ENCODE assay signal across 31 mouse cellular contexts in genomic region chr17:12710976-12711375, GRCm38 (mm10). TPM values are rescaled to one million over a fixed set of nuclear protein-coding genes. Genes with fewer than 3 reads are reported as not detected.
DNase-seq lines count a peak whose midpoint lies in the region; ATAC-seq and TF ChIP-seq lines count a peak whose summit lies in the region.
"Had no signal": no experiment of that assay in that cellular context is flagged by ENCODE, and none has a peak within 500 bp of the region (broad histone marks: within the 10 kb centered on the region; RNA-seq: fewer than 3 reads in every experiment).

No protein-coding gene starts in this region.

- no peak overlapping the region for H3K4me2 ChIP-seq in limb, embryonic 15.5 days
- H3K4me2 ChIP-seq in embryonic facial prominence, embryonic 15.5 days (replicated peaks): no peak overlapping the region
- H3K4me2 ChIP-seq: forebrain, embryonic 13.5 days; heart, embryonic 11.5 days; hindbrain, embryonic 12.5 days; hindbrain, embryonic 15.5 days had no signal

- H3K27ac ChIP-seq in heart, embryonic 10.5 days: 0 out of 2 replicates have a peak overlapping the region, but pooled peaks have one; percentile 47
- peak overlapping the region; percentile 14; the same call in 1 of the 2 replicates for H3K27ac ChIP-seq in limb, embryonic 15.5 days
- H3K27ac ChIP-seq in limb, embryonic 10.5 days: no peak overlapping the region
- peak overlapping the region; percentile 61 for H3K27ac ChIP-seq in embryonic facial prominence, embryonic 15.5 days (replicated peaks)
- H3K27ac ChIP-seq in cerebellum, adult 2 months (ENCODE audit: insufficient read depth, low read length): no peak overlapping the region
- H3K27ac ChIP-seq: forebrain, embryonic 10.5 days; forebrain, embryonic 13.5 days; gastrocnemius, adult 2 months; hindbrain, embryonic 12.5 days; hindbrain, embryonic 15.5 days had no signal

- WGBS in heart, embryonic 10.5 days: 83% methylated on average over 2 of the region's 2 CpGs
- 83% methylated on average over 2 of the region's 2 CpGs for WGBS in limb, embryonic 15.5 days
- WGBS in limb, embryonic 10.5 days: 88% methylated on average over 2 of the region's 2 CpGs
- 85% methylated on average over 2 of the region's 2 CpGs for WGBS in embryonic facial prominence, embryonic 15.5 days
- WGBS in cerebellum, adult 2 months: 100% methylated on average over 2 of the region's 2 CpGs

- no peaks in the 10 kb centered on the region for H3K9me3 ChIP-seq in heart, embryonic 10.5 days
- H3K9me3 ChIP-seq in limb, embryonic 15.5 days: no peaks in the 10 kb centered on the region
- H3K9me3 ChIP-seq in limb, embryonic 10.5 days (replicated peaks): no peaks in the 10 kb centered on the region
- no peaks in the 10 kb centered on the region for H3K9me3 ChIP-seq in embryonic facial prominence, embryonic 15.5 days (replicated peaks)
- H3K9me3 ChIP-seq: forebrain, embryonic 10.5 days; forebrain, embryonic 13.5 days; hindbrain, embryonic 12.5 days; hindbrain, embryonic 15.5 days had no signal

- H3K36me3 ChIP-seq in heart, embryonic 10.5 days: peaks cover 96% of the 10 kb centered on the region
- H3K36me3 ChIP-seq in limb, embryonic 15.5 days: peaks cover 65% of the 10 kb centered on the region
- peaks cover 98% of the 10 kb centered on the region for H3K36me3 ChIP-seq in limb, embryonic 10.5 days
- peaks cover 62% of the 10 kb centered on the region for H3K36me3 ChIP-seq in embryonic facial prominence, embryonic 15.5 days

- no peak for ATAC-seq in limb, embryonic 15.5 days (ENCODE audit: insufficient number of reproducible peaks, low FRiP score, low TSS enrichment, low read depth)
- no peak for ATAC-seq in embryonic facial prominence, embryonic 15.5 days (ENCODE audit: insufficient number of reproducible peaks, low FRiP score, low TSS enrichment, low read depth)
- ATAC-seq: CD4-positive, CD25-positive, alpha-beta regulatory T cell, adult 4 months; forebrain, embryonic 13.5 days; forebrain, embryonic 16.5 days; intestine, postnatal 0 days had no signal

- no peak for TF ChIP-seq CTCF in cerebellum, adult 2 months (IDR thresholded peaks at IDR 0.05; ENCODE audit: borderline replicate concordance, insufficient read depth, low read depth, low read length)

- DNase-seq in adrenal gland, adult 8-10 months: peak; percentile 32
- DNase-seq in adrenal gland, postnatal 4 days (ENCODE audit: low spot score in 2 of 2): no peak
- DNase-seq in heart, embryonic 10.5 days (ENCODE audit: low spot score): no peak
- no peak for DNase-seq in heart, adult 8-10 months (ENCODE audit: low spot score)
- no peak for DNase-seq in limb, embryonic 10.5 days (ENCODE audit: low spot score)
- DNase-seq in cerebellum, adult 2 months: no peak
- DNase-seq: cerebellum, adult 11 months; cerebellum, adult 8-10 months; cerebellum, postnatal 10 days; cerebellum, postnatal 36 days; embryo, embryonic 11 days; gastrocnemius, adult 2 months; gastrocnemius, postnatal 14 days; heart, adult 11 months; heart, postnatal 14 days; kidney, adult 2 months had no signal

- no peaks in the 10 kb centered on the region for H3K27me3 ChIP-seq in heart, embryonic 10.5 days (ENCODE audit: insufficient read depth, poor library complexity, severe bottlenecking)
- no peaks in the 10 kb centered on the region for H3K27me3 ChIP-seq in limb, embryonic 15.5 days
- no peaks in the 10 kb centered on the region for H3K27me3 ChIP-seq in limb, embryonic 10.5 days (ENCODE audit: low read depth, poor library complexity, severe bottlenecking)
- no peaks in the 10 kb centered on the region for H3K27me3 ChIP-seq in embryonic facial prominence, embryonic 15.5 days
- no peaks in the 10 kb centered on the region for H3K27me3 ChIP-seq in cerebellum, adult 2 months (ENCODE audit: control insufficient read depth, insufficient read depth, low read length)
- H3K27me3 ChIP-seq: forebrain, embryonic 13.5 days; hindbrain, embryonic 12.5 days; hindbrain, embryonic 15.5 days had no signal

- no peak overlapping the region for H3K9ac ChIP-seq in limb, embryonic 15.5 days
- H3K9ac ChIP-seq in embryonic facial prominence, embryonic 15.5 days: no peak overlapping the region
- H3K9ac ChIP-seq: forebrain, embryonic 13.5 days; hindbrain, embryonic 12.5 days; hindbrain, embryonic 15.5 days had no signal

- TF ChIP-seq POLR2A in cerebellum, adult 2 months (IDR thresholded peaks at IDR 0.05; ENCODE audit: borderline replicate concordance, insufficient read depth, low read length): no peak

- H3K4me3 ChIP-seq in heart, embryonic 10.5 days: no peak overlapping the region
- H3K4me3 ChIP-seq in limb, embryonic 15.5 days: no peak overlapping the region
- H3K4me3 ChIP-seq in limb, embryonic 10.5 days: no peak overlapping the region
- no peak overlapping the region for H3K4me3 ChIP-seq in embryonic facial prominence, embryonic 15.5 days (replicated peaks)
- H3K4me3 ChIP-seq in cerebellum, adult 2 months (replicated peaks; ENCODE audit: insufficient read depth, low read depth, low read length): no peak overlapping the region
- H3K4me3 ChIP-seq: forebrain, embryonic 10.5 days; forebrain, embryonic 13.5 days; gastrocnemius, adult 2 months; hindbrain, embryonic 12.5 days; hindbrain, embryonic 15.5 days had no signal

- H3K4me1 ChIP-seq in heart, embryonic 10.5 days: peaks cover 5% of the 10 kb centered on the region
- peaks cover 24% of the 10 kb centered on the region for H3K4me1 ChIP-seq in limb, embryonic 15.5 days
- peaks cover 8% of the 10 kb centered on the region; the same call in 1 of the 2 replicates for H3K4me1 ChIP-seq in limb, embryonic 10.5 days
- H3K4me1 ChIP-seq in embryonic facial prominence, embryonic 15.5 days: peaks cover 37% of the 10 kb centered on the region
- H3K4me1 ChIP-seq in cerebellum, adult 2 months (ENCODE audit: control insufficient read depth, insufficient read depth, low read length): no peaks in the 10 kb centered on the region
- H3K4me1 ChIP-seq: forebrain, embryonic 10.5 days; forebrain, embryonic 13.5 days; hindbrain, embryonic 12.5 days; hindbrain, embryonic 15.5 days had no signal

RNA-seq across cellular contexts. Expression of gene Slc22a1, which starts 35.3 kb away (rescaled TPM):
- total RNA-seq in adrenal gland, adult 8-10 months (2022): under 1 TPM in 3 of 4 experiments, not detected in 1; 0.23 to 0.37 (median 0.30) TPM
- total RNA-seq in adrenal gland, postnatal 4 days (2021): 10 to 100 TPM in 1 of 2 experiments, 1 to 10 TPM in 1; 4.5 to 17.4 TPM
- polyA plus RNA-seq in heart, embryonic 10.5 days (2016; fragmentation: Nextera tagmentation; extraction: Ambion mirVana): 0.39 and 1.1 TPM in 2 replicates
- 10 to 100 TPM in 3 of 4 experiments, 1 to 10 TPM in 1; 9.5 to 26.9 (median 14.3) TPM for total RNA-seq in heart, adult 8-10 months (2022)
- polyA plus RNA-seq in limb, embryonic 15.5 days (2015; fragmentation: Nextera tagmentation; extraction: Ambion mirVana): not detected in 2 replicates
- polyA plus RNA-seq in limb, embryonic 10.5 days (2016; fragmentation: Nextera tagmentation; extraction: Ambion mirVana): not detected in 2 replicates
- polyA plus RNA-seq in embryonic facial prominence, embryonic 15.5 days (2015; fragmentation: Nextera tagmentation; extraction: Ambion mirVana): 0.44 and 0.89 TPM in 2 replicates
- polyA plus RNA-seq in cerebellum, adult 2 months (2012; rRNA removed): 0.19 and 0.46 TPM in 2 replicates
- total RNA-seq: gastrocnemius, postnatal 14 days; gastrocnemius, postnatal 4 days; hematopoietic stem cell, adult 5-6 weeks; MEL had no signal
- polyA plus RNA-seq: C2C12; CD4-positive, CD25-positive, alpha-beta regulatory T cell, adult 4 months; embryonic facial prominence, embryonic 11.5 days; forebrain, embryonic 10.5 days; forebrain, embryonic 13.5 days; forebrain, embryonic 16.5 days; hindbrain, embryonic 12.5 days; hindbrain, embryonic 15.5 days had no signal

RNA-seq across cellular contexts. Expression of gene Igf2r, which starts 58.5 kb away (rescaled TPM):
- 10 to 100 TPM; 75.7 to 93.3 (median 83.9) TPM for total RNA-seq in adrenal gland, adult 8-10 months (2022)
- total RNA-seq in adrenal gland, postnatal 4 days (2021): 10 to 100 TPM; 76.4 to 82.0 TPM
- 141 and 272 TPM in 2 replicates for polyA plus RNA-seq in heart, embryonic 10.5 days (2016; fragmentation: Nextera tagmentation; extraction: Ambion mirVana)
- total RNA-seq in heart, adult 8-10 months (2022): 100 to 1,000 TPM; 103 to 124 (median 118) TPM
- polyA plus RNA-seq in limb, embryonic 15.5 days (2015; fragmentation: Nextera tagmentation; extraction: Ambion mirVana): 45.0 TPM in 2 replicates
- 30.3 and 35.6 TPM in 2 replicates for polyA plus RNA-seq in limb, embryonic 10.5 days (2016; fragmentation: Nextera tagmentation; extraction: Ambion mirVana)
- polyA plus RNA-seq in embryonic facial prominence, embryonic 15.5 days (2015; fragmentation: Nextera tagmentation; extraction: Ambion mirVana): 39.8 and 44.2 TPM in 2 replicates
- polyA plus RNA-seq in cerebellum, adult 2 months (2012; rRNA removed): 18.1 and 19.7 TPM in 2 replicates

Comparison
In these comparisons a context has a peak if more than half of its experiments do, and no peak if none do; other contexts are left out.
1. H3K27ac ChIP-seq: peak in heart, embryonic 10.5 days (single experiment), limb, embryonic 15.5 days (single experiment) and embryonic facial prominence, embryonic 15.5 days (single experiment); none in limb, embryonic 10.5 days (single experiment) and cerebellum, adult 2 months (single experiment).